Mouse (Mus musculus): Measurements from ENCODE around the gene Arid5a.
A peak's percentile ranks its signal among the peaks of the same experiment; 100 is the strongest.

GRCm38 (mm10) chr1:36321829-36322573 is 14.5 kb downstream of the Arid5a start:
- TF ChIP-seq CTCF (conservative IDR thresholded peaks at IDR 0.05; ENCODE audit: insufficient read depth, insufficient read length, low read depth, low read length), result peak; percentile 52
- no peak for TF ChIP-seq POLR2A (IDR thresholded peaks at IDR 0.05; ENCODE audit: low read depth, low read length)

All from kidney, adult 2 months (tissue).